Mouse (Mus musculus) liver, embryonic 14.5 days (tissue): ENCODE data around the gene Racgap1. TPM values are rescaled to one million over a fixed set of nuclear protein-coding genes. Genes with fewer than 3 reads are reported as not detected.

Experiments used
- ATAC-seq: fragments of 200-750 bp; cut with Nextera tagmentation; 2 replicates; pipeline ENCODE4 v1.8.0; 2017; ENCODE audit warnings: moderate number of reproducible peaks, mild to moderate bottlenecking, moderate library complexity; ENCODE audit not compliant: insufficient read depth
- DNase-seq, 3 experiments: peaks; one replicate each; pipeline ENCODE4 v3.0.0-alpha.2; 2012 to 2013; ENCODE audit warnings: low read depth in 3 of 3, low spot score in 3 of 3
- H3K27ac ChIP-seq: fragments of 300-500 bp; sonication (generic); 2 replicates; pipeline ENCODE4 v1.5.1; 2014; ENCODE audit warnings: moderate library complexity, mild to moderate bottlenecking, control low read depth, inconsistent platforms
- H3K27me3 ChIP-seq: fragments of 300-500 bp; sonication (generic); 2 replicates; pipeline ENCODE4 v1.6.1; 2014; ENCODE audit warnings: mild to moderate bottlenecking, low read length, moderate library complexity; ENCODE audit not compliant: control insufficient read depth, insufficient read depth
- H3K36me3 ChIP-seq: fragments of 300-500 bp; sonication (generic); replicated peaks from 2 replicates; pipeline ENCODE4 v1.6.1; 2014; ENCODE audit warnings: low read depth; ENCODE audit not compliant: control insufficient read depth, insufficient read depth
- H3K4me1 ChIP-seq, 2 experiments: fragments of 200-500 bp in 1 of 2; fragments of 300-500 bp in 1 of 2; sonication (generic) in 1 of 2; replicated peaks; 2 replicates each; pipeline ENCODE4 v1.6.1; 2012 to 2014; ENCODE audit warnings: antibody characterized with exemption in 1 of 2, inconsistent platforms in 1 of 2, low read length in 1 of 2; ENCODE audit not compliant: control insufficient read depth in 2 of 2, insufficient read depth in 2 of 2
- H3K4me2 ChIP-seq: fragments of 300-500 bp; sonication (generic); 2 replicates; pipeline ENCODE4 v1.6.1; 2014; ENCODE audit warnings: low read depth, mild to moderate bottlenecking, control low read depth, moderate library complexity
- H3K4me3 ChIP-seq, 2 experiments: fragments of 200-500 bp in 1 of 2; fragments of 300-500 bp in 1 of 2; sonication (generic) in 1 of 2; 2 replicates each; pipeline ENCODE4 v1.5.1; 2012 to 2014; ENCODE audit warnings: low read depth in 2 of 2, low read length in 2 of 2, mild to moderate bottlenecking in 2 of 2, control low read depth in 1 of 2, inconsistent platforms in 1 of 2, moderate library complexity in 1 of 2; ENCODE audit not compliant: insufficient read depth in 1 of 2
- H3K9ac ChIP-seq: fragments of 300-500 bp; sonication (generic); replicated peaks from 2 replicates; pipeline ENCODE4 v1.6.1; 2014; ENCODE audit warnings: mild to moderate bottlenecking, control low read depth, moderate library complexity
- H3K9me3 ChIP-seq: fragments of 300-500 bp; sonication (generic); 2 replicates; pipeline ENCODE4 v1.6.1; 2016; ENCODE audit warnings: low read length, mixed read lengths; ENCODE audit not compliant: control insufficient read depth
- CTCF ChIP-seq: IDR thresholded peaks from 2 replicates; pipeline ENCODE4 v1.5.1; 2016; ENCODE audit warnings: antibody characterized with exemption, low read depth, control low read depth
- EP300 ChIP-seq: IDR thresholded peaks from 2 replicates; pipeline ENCODE4 v1.6.1; 2016; ENCODE audit warnings: antibody characterized with exemption, low read depth
- WGBS: fragments of 180-500 bp; shearing (Covaris S2); extraction: QIAGEN DNeasy Blood & Tissue Kit; methylation state at CpG from one replicate; pipeline ENCODE4 v1.1.7; 2014; ENCODE audit not compliant: insufficient replicate concordance; 5-methylcytosine and 5-hydroxymethylcytosine counted together
- polyA plus RNA-seq, 2 experiments: library from polyadenylated mRNA; depleted of rRNA in 1 of 2; stranded (reverse) in 1 of 2; unstranded in 1 of 2; fragments of >200 nt; fragmentation: Nextera tagmentation in 1 of 2; extraction: Ambion mirVana in 1 of 2; gene quantifications; 2 replicates each; pipeline versions ENCODE4 v1.2.1 to v1.2.3; 2012 to 2014

The Racgap1 gene
- polyA plus RNA-seq, 2 experiments: 51.1 to 53.5 TPM

DNA sequence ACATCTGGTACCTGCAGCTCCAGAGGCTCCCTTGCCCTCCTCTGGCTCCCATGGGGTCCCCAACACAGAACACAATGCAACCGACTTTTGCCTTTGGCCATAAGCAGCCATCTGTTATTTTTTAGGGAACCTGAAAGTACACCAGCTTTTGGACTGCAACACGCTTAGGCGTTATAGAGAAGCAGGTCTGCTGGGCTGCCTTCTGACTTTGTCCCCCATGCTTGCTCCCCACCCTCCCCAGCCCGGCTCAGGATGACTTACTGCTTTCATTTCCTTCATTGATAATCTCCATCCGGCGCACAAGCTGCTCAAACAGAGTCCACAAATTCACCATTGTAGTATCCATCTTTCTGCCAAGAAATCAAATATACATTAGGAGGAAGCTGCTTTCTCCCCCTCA, 8.8 kb downstream of the Racgap1 start:
- Histone ChIP-seq H3K27ac (no peak overlapping the region), H3K9ac (no peak overlapping the region), H3K27me3 (no peaks in the 10 kb centered on the region), H3K9me3 (no peaks in the 10 kb centered on the region), H3K4me1 (peaks cover 3 to 7% of the 10 kb centered on the region in 2 experiments; a peak in 3 of 4 replicates), H3K36me3 (peaks cover 39% of the 10 kb centered on the region), H3K4me3 (no peak overlapping the region), H3K4me2 (no peak overlapping the region)
- DNase-seq (no peak), ATAC-seq (no peak)
- WGBS: 78% methylated on average over 6 of the region's 6 CpGs
- TF ChIP-seq EP300 (no peak), CTCF (no peak)

DNA sequence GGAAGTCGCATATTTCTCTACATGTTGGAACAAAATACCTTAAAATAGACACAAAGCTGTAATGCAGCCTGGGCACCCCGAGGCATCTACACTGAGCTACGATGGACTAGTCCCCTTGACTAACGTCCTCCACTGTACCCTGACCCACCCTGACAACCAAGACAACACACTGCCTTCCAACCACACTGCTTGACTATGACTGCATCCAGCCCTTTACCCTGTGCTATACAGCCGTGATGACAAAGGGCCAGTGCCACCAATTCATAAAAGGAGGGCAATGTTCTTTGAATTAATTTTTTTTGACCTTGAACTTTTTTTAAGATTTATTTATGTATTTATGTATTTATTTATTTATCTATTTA, 13.4 kb downstream of the Racgap1 start:
- Histone ChIP-seq H3K4me2 (no peak overlapping the region), H3K4me3 (no peak overlapping the region), H3K36me3 (peaks cover 84% of the 10 kb centered on the region), H3K4me1 (no peaks in the 10 kb centered on the region), H3K27me3 (no peaks in the 10 kb centered on the region), H3K9me3 (no peaks in the 10 kb centered on the region), H3K9ac (no peak overlapping the region), H3K27ac (no peak overlapping the region)
- DNase-seq (no peak), ATAC-seq (no peak)
- TF ChIP-seq EP300 (no peak), CTCF (no peak)
- 86% methylated on average over 5 of the region's 5 CpGs for WGBS

DNA sequence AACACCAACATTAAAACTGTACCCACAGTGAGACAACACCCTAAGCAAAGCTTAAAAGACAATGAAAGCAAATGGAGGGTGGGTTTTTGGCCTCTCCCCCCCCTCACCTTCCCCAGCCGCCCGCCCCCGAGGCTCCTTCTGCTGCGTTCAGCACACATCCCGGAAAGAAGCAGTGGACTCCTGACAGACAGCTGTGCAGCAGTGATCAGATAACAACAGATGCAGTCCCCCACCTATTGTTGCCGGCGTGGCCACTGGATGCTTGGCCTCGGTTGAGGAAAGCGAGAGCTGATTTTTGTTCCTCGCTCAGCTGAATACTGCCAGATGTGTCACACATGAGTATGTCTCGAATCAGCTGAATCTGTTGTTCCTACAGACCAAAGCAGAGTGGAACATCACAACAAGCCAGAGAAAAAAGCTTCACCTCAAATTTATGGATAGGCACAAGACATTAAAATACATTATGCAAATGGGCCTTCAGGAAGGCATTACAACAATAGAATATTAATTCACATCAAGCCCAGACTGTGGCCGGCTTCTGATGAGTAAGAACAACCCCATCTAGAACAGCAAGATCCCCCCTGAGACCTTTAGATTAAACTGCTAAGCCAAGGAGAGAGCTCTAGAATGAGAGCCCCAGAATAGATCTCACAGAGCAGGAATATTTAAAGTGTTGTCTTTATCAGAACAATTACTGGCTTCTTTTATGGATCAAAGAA, 13.9 kb downstream of the Racgap1 start:
- TF ChIP-seq CTCF (no peak), EP300 (no peak)
- H3K36me3 ChIP-seq: peaks cover 88% of the 10 kb centered on the region
- 87% methylated on average over 12 of the region's 12 CpGs for WGBS
- H3K4me1 ChIP-seq: no peaks in the 10 kb centered on the region
- H3K4me2 ChIP-seq: no peak overlapping the region
- DNase-seq: no peak
- no peak overlapping the region for H3K9ac ChIP-seq
- H3K4me3 ChIP-seq: no peak overlapping the region
- no peak for ATAC-seq
- H3K27me3 ChIP-seq: no peaks in the 10 kb centered on the region
- no peaks in the 10 kb centered on the region for H3K9me3 ChIP-seq
- H3K27ac ChIP-seq: no peak overlapping the region

DNA sequence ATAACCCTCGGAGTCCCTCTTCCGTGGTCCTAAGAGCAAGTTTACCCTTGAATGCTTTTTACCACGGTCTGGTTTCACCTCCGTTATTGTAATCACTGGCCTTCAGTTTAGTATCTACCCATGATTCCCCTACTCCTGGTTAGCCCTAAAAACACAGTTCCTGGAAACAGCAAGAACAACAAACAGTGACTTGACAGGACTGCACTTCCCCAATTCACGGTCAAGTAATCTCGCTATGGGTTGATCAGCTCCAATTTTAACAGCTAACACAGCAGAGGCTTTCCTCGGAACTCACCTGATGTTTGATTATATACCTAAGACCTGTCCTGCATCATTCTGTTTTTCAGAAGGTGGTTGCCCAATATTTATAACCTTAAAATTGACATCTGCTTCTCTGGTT, 16.8 kb downstream of the Racgap1 start:
- no peaks in the 10 kb centered on the region for H3K9me3 ChIP-seq
- H3K27ac ChIP-seq: no peak overlapping the region
- TF ChIP-seq EP300 (no peak), CTCF (no peak)
- no peak overlapping the region for H3K9ac ChIP-seq
- no peak overlapping the region for H3K4me3 ChIP-seq
- H3K4me1 ChIP-seq: no peaks in the 10 kb centered on the region
- ATAC-seq: no peak
- no peak for DNase-seq
- no peaks in the 10 kb centered on the region for H3K27me3 ChIP-seq
- H3K36me3 ChIP-seq: peaks cover 99% of the 10 kb centered on the region
- WGBS: 79% methylated on average over 7 of the region's 7 CpGs
- no peak overlapping the region for H3K4me2 ChIP-seq

DNA sequence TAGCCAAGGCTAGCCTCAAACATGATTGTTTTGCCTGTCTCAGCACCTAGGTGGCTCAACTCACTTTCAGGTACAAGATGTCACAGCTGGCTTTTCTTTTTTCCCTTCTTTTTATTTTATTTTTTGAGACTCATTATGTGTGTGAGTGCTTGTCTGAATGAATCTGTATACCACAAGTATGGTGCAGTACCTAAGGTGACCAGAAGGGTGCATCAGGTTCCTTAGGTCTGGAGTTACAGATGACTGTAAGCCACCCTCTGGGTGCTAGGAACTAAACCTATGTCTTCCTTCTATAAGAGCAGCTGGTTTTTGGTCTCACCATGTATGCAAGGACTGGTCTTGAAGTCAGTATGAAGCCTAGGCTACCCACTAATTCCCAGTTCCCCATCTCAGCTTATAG, 19.8 kb downstream of the Racgap1 start:
- peaks cover 99% of the 10 kb centered on the region for H3K36me3 ChIP-seq

More for the DNA sequence above, 19.8 kb downstream of the Racgap1 start:
- no peaks in the 10 kb centered on the region for H3K27me3 ChIP-seq
- DNase-seq: no peak
- ATAC-seq: no peak
- no peak overlapping the region for H3K9ac ChIP-seq
- H3K9me3 ChIP-seq: no peaks in the 10 kb centered on the region
- TF ChIP-seq CTCF: peak; percentile 58
- TF ChIP-seq EP300: no peak
- H3K4me3 ChIP-seq: no peak overlapping the region
- H3K4me2 ChIP-seq: no peak overlapping the region
- H3K4me1 ChIP-seq: no peaks in the 10 kb centered on the region
- H3K27ac ChIP-seq: no peak overlapping the region
